Mouse (Mus musculus): ENCODE data around the gene Adamtsl1.

Adamtsl1 gene

DNA sequence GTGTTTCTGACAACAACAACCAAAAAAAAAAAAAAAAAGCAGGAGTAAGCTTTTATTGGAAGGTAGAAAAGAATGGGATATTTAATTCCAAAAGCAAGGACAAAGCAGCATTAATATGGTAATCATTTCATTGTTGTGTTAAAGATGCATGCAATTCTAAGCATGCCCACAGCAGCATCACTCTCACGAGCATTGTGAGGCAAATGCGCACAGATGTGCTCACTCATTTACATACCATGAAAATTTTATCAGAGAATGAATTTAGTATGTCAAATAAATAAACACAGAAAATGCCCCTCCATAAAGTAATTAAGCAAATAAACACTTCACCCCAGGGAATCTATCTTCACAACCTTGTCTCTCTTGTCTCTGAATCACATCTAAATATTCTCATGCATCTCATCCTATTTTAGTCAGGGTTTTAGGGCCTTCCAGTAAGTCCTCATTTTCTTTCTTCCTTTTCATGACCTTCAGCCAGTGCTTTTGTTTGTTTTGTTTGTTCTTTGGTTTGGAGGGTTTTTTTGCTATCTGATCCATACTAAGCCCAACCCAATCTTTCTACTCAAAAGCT lies 728.0 kb downstream of the Adamtsl1 start:
- DNase-seq: no peak

- no peak for DNase-seq
These were observed 756.1 kb downstream of the Adamtsl1 start for GRCm38 (mm10) chr4:86270085-86270484.

GRCm38 (mm10) chr4:86273703-86274355 lies 759.9 kb downstream of the Adamtsl1 start:
- no peak for DNase-seq

- no peak for DNase-seq
These were observed 760.7 kb downstream of the Adamtsl1 start for GRCm38 (mm10) chr4:86274663-86275062.

GRCm38 (mm10) chr4:86276021-86276813 lies 762.2 kb downstream of the Adamtsl1 start:
- no peak for DNase-seq

DNA sequence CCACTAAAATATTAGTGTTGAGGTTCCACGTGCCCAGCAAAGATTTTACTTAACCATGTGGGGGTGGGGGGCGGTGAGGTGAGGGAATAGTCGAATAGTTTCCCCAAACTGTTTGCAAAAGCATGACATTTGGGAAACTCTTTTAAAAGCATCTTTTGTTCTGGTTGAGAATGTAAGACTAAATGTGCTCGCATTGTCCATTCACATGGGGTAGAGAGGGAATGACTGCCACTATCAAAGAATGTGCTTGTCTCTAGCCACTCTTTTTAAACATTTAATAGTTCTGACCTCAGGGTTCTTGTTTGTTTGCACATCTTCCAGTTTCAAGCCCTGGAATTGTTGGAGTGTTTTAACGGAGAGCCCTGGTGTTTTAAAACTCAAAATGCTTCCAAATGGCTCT lies 764.6 kb downstream of the Adamtsl1 start:
- no peak for DNase-seq

DNA sequence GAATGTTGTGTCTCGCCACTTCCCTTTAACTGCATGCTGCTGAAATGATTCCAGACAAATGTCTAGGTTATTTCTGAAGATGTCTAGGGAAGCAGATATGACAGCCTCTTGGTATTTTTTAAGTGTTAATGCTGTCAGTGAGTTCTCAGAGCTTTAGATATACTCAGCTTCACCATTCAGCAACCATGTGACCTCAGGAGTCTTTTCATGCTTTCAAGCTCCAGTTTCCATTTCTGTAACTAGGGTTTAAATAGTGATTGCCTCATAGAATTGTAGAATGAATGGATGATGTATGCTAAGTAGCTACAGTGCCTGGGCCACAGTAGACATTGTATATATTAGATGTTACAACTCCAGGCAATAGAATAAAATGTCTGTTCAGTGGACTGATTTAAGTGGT lies 772.6 kb downstream of the Adamtsl1 start:
- no peak for DNase-seq

- no peak for DNase-seq
These were observed 774.3 kb downstream of the Adamtsl1 start for GRCm38 (mm10) chr4:86288264-86288663.

DNA sequence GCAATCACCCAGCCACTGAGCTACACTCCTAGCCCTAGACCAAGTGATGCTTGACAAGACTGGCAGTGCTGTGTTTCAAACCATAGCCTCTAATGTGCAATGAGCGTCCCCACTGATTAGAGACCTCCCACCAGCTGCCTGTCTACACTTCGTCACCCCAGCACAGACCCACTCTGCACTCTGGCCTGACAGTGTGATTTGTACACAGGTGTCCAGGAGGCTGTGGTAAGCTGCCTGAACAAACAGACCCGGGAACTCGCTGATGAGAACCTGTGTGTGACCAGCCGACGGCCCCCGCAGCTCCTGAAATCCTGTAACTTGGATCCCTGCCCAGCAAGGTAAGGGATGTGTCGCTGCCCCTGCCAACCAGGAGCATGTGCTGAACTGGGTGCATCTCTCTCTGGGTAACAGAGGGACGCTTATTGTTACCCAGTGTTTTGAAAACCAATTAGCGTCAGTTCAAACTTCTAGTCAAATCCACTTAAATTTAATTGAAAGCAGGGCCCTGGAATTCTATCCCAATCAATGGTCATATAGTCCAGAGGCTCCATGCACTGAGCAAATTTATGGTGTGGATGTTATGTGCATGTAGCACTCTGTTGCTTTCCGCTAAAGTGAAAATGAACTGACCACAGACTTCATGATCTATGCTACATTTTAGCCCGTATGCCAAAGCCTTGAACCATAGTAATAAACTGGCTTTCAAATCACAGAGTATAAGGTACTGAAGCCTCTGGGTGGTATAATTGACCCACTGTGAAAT lies 775.7 kb downstream of the Adamtsl1 start:
- DNase-seq: no peak

GRCm38 (mm10) chr4:86294828-86295251 lies 780.9 kb downstream of the Adamtsl1 start:
- no peak for DNase-seq

DNA sequence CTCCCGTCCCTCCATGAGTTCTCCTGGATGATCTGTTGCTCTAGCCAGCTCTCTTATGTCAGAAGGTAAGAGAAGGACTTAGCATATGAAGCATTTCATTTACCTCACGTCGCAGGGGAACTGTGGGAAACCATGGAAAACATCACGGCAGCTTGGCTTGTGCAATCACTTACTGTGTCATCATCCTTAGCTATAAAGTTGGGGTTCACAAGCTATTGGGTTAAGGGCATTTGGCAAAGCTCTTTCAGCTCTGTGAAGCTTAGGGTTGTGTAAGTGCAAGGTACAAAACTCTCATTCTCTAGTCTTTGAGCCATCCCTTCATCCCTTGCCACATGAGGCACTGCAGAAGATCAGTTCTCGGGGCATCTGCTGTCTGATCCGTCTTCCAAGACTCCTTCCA lies 787.5 kb downstream of the Adamtsl1 start:
- DNase-seq: no peak

GRCm38 (mm10) chr4:86302095-86302494 lies 788.1 kb downstream of the Adamtsl1 start:
- DNase-seq: no peak

GRCm38 (mm10) chr4:86306753-86307152 lies 792.8 kb downstream of the Adamtsl1 start:
- no peak for DNase-seq

DNA sequence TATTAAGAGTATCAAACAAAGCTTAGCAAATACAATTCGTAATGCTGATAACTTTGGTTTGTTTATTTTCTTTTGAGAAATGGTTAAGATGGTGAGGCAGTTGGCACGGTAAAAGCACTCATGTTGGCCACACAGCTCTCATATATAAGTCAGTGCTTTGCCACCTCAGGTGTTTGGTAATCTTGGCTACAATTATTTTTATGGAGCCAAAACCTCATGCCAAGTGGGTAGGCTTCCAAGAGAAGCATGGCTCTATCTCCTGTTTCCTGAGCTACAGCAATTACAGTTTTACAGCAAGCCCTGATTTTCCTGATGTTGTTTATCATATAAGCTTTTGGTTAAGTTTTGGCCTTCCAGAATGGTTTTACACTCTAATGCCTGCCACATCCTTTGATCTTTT lies 795.2 kb downstream of the Adamtsl1 start:
- no peak for DNase-seq

DNA sequence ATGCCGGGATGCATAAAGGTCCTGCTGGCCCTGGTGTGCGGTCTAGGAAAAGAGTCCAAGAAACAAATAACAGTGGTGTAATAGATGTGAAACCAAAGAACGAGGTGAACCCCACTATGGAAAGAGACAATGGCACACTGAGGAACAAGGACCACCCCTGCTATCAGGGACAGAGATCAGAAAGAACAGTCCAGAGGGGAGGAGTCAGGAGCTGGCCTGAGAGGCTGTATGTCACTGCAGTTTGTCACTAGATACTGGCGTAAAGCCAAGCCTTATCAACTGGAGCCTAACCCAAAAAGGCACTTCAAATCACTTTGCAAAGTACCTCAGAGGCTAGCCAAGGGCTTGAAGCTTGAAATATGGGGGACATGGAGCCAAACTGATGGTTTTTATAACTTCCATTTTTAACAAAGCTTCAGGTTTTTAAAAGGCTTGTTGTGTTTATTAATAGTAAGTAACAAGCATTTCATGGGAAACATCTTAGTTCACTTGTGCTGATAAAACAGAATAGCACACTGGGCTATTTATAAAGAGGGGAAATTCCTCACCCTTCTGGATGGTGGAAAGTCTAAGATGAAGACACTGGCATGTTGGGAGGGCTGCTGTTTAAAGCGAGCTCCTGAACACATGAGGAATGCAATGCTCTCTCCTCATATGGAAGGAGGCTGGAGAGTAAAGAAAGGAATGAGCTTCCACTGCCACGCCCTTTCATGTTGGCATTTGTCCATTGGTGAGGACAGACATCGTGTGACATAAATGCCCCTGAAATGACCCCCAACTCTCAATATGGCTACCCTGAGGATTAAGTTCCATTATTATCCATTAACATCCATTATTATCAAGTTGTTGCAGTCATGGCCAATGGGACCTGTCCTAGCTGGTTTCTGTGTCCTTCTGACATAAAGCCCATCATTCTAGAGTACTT lies 797.1 kb downstream of the Adamtsl1 start:
- DNase-seq: no peak

GRCm38 (mm10) chr4:86312366-86312765 lies 798.4 kb downstream of the Adamtsl1 start:
- no peak for DNase-seq

- DNase-seq: no peak
These were observed 800.5 kb downstream of the Adamtsl1 start for GRCm38 (mm10) chr4:86314442-86314841.

GRCm38 (mm10) chr4:86315122-86315521 lies 801.1 kb downstream of the Adamtsl1 start:
- no peak for DNase-seq

GRCm38 (mm10) chr4:86317916-86318542 lies 804.1 kb downstream of the Adamtsl1 start:
- DNase-seq: no peak

DNA sequence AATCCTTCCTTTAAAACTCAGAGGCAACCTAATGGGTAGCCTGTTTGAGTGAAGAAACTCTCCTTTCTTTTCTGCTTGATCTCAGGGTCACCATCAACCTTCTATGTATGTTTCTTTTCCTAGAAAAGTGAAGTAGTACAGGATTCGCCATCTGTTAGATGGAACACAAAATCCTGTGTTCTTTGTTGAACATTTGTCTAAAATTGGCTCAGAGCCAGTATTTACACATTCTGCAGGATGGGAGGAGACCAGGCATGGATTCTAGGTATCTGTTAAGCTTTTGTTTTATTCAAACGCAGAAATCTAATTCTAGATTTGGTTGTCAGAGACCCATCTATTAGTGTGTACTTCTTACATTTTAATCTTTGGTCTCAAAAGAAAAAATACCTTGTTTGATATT lies 811.4 kb downstream of the Adamtsl1 start:
- DNase-seq: no peak

DNA sequence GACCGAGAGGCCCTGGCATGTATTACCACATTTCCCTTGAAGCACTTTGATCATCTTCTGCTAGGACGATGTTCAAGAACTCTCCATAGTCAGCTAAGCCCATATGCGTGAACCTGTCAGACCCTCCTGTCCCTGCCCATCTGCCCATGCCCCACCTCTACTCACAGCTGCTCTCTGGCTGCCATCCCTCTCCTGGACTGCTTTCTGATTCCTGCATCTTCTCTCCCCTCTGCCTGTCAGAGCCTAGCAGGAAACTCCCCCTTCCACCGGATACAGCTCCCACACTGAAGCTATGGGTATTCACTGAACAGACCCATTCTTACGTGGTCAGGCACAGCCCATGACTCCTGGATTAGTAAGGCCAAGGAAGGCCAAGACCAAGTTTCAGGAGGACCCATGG lies 812.0 kb downstream of the Adamtsl1 start:
- DNase-seq: no peak

GRCm38 (mm10) chr4:86326638-86327037 lies 812.7 kb downstream of the Adamtsl1 start:
- DNase-seq: no peak

All from right cerebral cortex, postnatal 25 days (tissue).